Mouse (Mus musculus) midbrain, embryonic 14.5 days (tissue): Measurements from ENCODE around the gene Lonp2. TPM values are rescaled to one million over a fixed set of nuclear protein-coding genes. Genes with fewer than 3 reads are reported as not detected.

Source experiments
- ATAC-seq: fragments of 200-750 bp; cut with Nextera tagmentation; 2 replicates; pipeline ENCODE4 v1.8.0; 2017; ENCODE audit warnings: moderate number of reproducible peaks, moderate library complexity; ENCODE audit not compliant: low FRiP score, low TSS enrichment
- DNase-seq: peaks from one replicate; pipeline ENCODE4 v3.0.0-alpha.2; 2015
- H3K27ac ChIP-seq: fragments of 300-500 bp; sonication (generic); replicated peaks from 2 replicates; pipeline ENCODE4 v1.5.1; 2014; ENCODE audit warnings: mild to moderate bottlenecking, low read depth, low read length, moderate library complexity
- H3K27me3 ChIP-seq: fragments of 300-500 bp; sonication (generic); 2 replicates; pipeline ENCODE4 v1.6.1; 2014; ENCODE audit warnings: low read length, control low read depth, mixed read lengths; ENCODE audit not compliant: control insufficient read depth, insufficient read depth
- H3K36me3 ChIP-seq: fragments of 300-500 bp; sonication (generic); 2 replicates; pipeline ENCODE4 v1.6.1; 2014; ENCODE audit warnings: low read length, control low read depth; ENCODE audit not compliant: control insufficient read depth, insufficient read depth
- H3K4me1 ChIP-seq: fragments of 300-500 bp; sonication (generic); 2 replicates; pipeline ENCODE4 v1.6.1; 2014; ENCODE audit warnings: mild to moderate bottlenecking, antibody characterized with exemption, low read length, control low read depth; ENCODE audit not compliant: control insufficient read depth, insufficient read depth
- H3K4me2 ChIP-seq: fragments of 300-500 bp; sonication (generic); 2 replicates; pipeline ENCODE4 v1.6.1; 2014; ENCODE audit warnings: mild to moderate bottlenecking, low read length, moderate library complexity
- H3K4me3 ChIP-seq: fragments of 300-500 bp; sonication (generic); replicated peaks from 2 replicates; pipeline ENCODE4 v1.5.1; 2014; ENCODE audit warnings: low read depth, low read length
- H3K9ac ChIP-seq: fragments of 300-500 bp; sonication (generic); replicated peaks from 2 replicates; pipeline ENCODE4 v1.6.1; 2014; ENCODE audit warnings: mild to moderate bottlenecking, low read length, moderate library complexity
- H3K9me3 ChIP-seq: fragments of 300-500 bp; sonication (generic); 2 replicates; pipeline ENCODE4 v1.6.1; 2016; ENCODE audit warnings: low read length, control low read depth, mixed read lengths; ENCODE audit not compliant: control insufficient read depth
- WGBS: fragments of 180-500 bp; shearing (Covaris S2); extraction: QIAGEN DNeasy Blood & Tissue Kit; methylation state at CpG from one replicate; pipeline ENCODE4 v1.1.7; 2014; 5-methylcytosine and 5-hydroxymethylcytosine counted together
- polyA plus RNA-seq: library from polyadenylated mRNA; unstranded; fragments of >200 nt; fragmentation: Nextera tagmentation; extraction: Ambion mirVana; gene quantifications from 2 replicates; pipeline ENCODE4 v1.2.1, GENCODE M21; 2014

Lonp2 gene
- polyA plus RNA-seq, 1 experiment from 2014 or later, result 87.3 TPM

GRCm38 (mm10) chr8:86758651-86759050, 134.8 kb downstream of the Lonp2 start:
- no peak overlapping the region for H3K9ac ChIP-seq
- DNase-seq (no peak), ATAC-seq (no peak)
- H3K27me3 ChIP-seq, result no peaks in the 10 kb centered on the region
- H3K27ac ChIP-seq, result no peak overlapping the region
- WGBS, result 90% methylated on average over 3 of the region's 3 CpGs
- no peaks in the 10 kb centered on the region for H3K36me3 ChIP-seq
- peaks cover 4% of the 10 kb centered on the region for H3K4me1 ChIP-seq
- no peak overlapping the region for H3K4me3 ChIP-seq
- no peak overlapping the region for H3K4me2 ChIP-seq
- no peaks in the 10 kb centered on the region for H3K9me3 ChIP-seq

GRCm38 (mm10) chr8:86759090-86759491, 135.2 kb downstream of the Lonp2 start:
- 74% methylated on average over 4 of the region's 4 CpGs for WGBS
- H3K4me1 ChIP-seq, result peaks cover 4% of the 10 kb centered on the region
- H3K9ac ChIP-seq, result no peak overlapping the region
- no peaks in the 10 kb centered on the region for H3K27me3 ChIP-seq
- DNase-seq (no peak), ATAC-seq (no peak)
- H3K27ac ChIP-seq, result no peak overlapping the region
- no peaks in the 10 kb centered on the region for H3K36me3 ChIP-seq
- no peak overlapping the region for H3K4me2 ChIP-seq
- no peaks in the 10 kb centered on the region for H3K9me3 ChIP-seq
- H3K4me3 ChIP-seq, result no peak overlapping the region

- ATAC-seq, result no peak
- Histone ChIP-seq H3K27ac (no peak overlapping the region), H3K9ac (no peak overlapping the region), H3K4me3 (no peak overlapping the region), H3K4me2 (no peak overlapping the region), H3K27me3 (no peaks in the 10 kb centered on the region), H3K4me1 (peaks cover 4% of the 10 kb centered on the region), H3K36me3 (no peaks in the 10 kb centered on the region), H3K9me3 (no peaks in the 10 kb centered on the region)
- WGBS, result 54% methylated on average over 6 of the region's 6 CpGs
- no peak for DNase-seq
These were observed 136.9 kb downstream of the Lonp2 start for GRCm38 (mm10) chr8:86760746-86761145.

- WGBS, result 57% methylated on average over 5 of the region's 5 CpGs
- H3K4me2 ChIP-seq, result no peak overlapping the region
- no peaks in the 10 kb centered on the region for H3K4me1 ChIP-seq
- no peak overlapping the region for H3K27ac ChIP-seq
- H3K4me3 ChIP-seq, result no peak overlapping the region
- H3K9ac ChIP-seq, result no peak overlapping the region
- H3K27me3 ChIP-seq, result no peaks in the 10 kb centered on the region
- H3K36me3 ChIP-seq, result no peaks in the 10 kb centered on the region
- no peaks in the 10 kb centered on the region for H3K9me3 ChIP-seq
- ATAC-seq, result no peak
- DNase-seq, result no peak
These were observed 139.0 kb downstream of the Lonp2 start for GRCm38 (mm10) chr8:86762806-86763205.

GRCm38 (mm10) chr8:86765155-86765554, 141.3 kb downstream of the Lonp2 start:
- Histone ChIP-seq H3K4me2 (no peak overlapping the region), H3K4me3 (no peak overlapping the region), H3K9ac (no peak overlapping the region), H3K4me1 (no peaks in the 10 kb centered on the region), H3K36me3 (no peaks in the 10 kb centered on the region), H3K9me3 (no peaks in the 10 kb centered on the region), H3K27ac (no peak overlapping the region), H3K27me3 (no peaks in the 10 kb centered on the region)
- WGBS, result 91% methylated on average over 10 of the region's 10 CpGs
- ATAC-seq (no peak), DNase-seq (no peak)

GRCm38 (mm10) chr8:86765669-86766068, 141.8 kb downstream of the Lonp2 start:
- Histone ChIP-seq H3K4me3 (no peak overlapping the region), H3K36me3 (no peaks in the 10 kb centered on the region), H3K4me2 (no peak overlapping the region), H3K27ac (no peak overlapping the region), H3K9ac (no peak overlapping the region), H3K27me3 (no peaks in the 10 kb centered on the region), H3K4me1 (no peaks in the 10 kb centered on the region), H3K9me3 (no peaks in the 10 kb centered on the region)
- DNase-seq (no peak), ATAC-seq (no peak)
- WGBS, result 93% methylated on average over 8 of the region's 8 CpGs

GRCm38 (mm10) chr8:86766548-86767211, 142.8 kb downstream of the Lonp2 start:
- H3K4me2 ChIP-seq, result no peak overlapping the region
- H3K9ac ChIP-seq, result no peak overlapping the region
- ATAC-seq (no peak), DNase-seq (no peak)
- H3K4me1 ChIP-seq, result no peaks in the 10 kb centered on the region
- H3K27ac ChIP-seq, result no peak overlapping the region
- H3K4me3 ChIP-seq, result no peak overlapping the region
- no peaks in the 10 kb centered on the region for H3K27me3 ChIP-seq
- H3K9me3 ChIP-seq, result no peaks in the 10 kb centered on the region
- H3K36me3 ChIP-seq, result no peaks in the 10 kb centered on the region
- 87% methylated on average over 9 of the region's 9 CpGs for WGBS

- H3K9me3 ChIP-seq, result no peaks in the 10 kb centered on the region
- H3K4me1 ChIP-seq, result no peaks in the 10 kb centered on the region
- ATAC-seq (no peak), DNase-seq (no peak)
- H3K36me3 ChIP-seq, result no peaks in the 10 kb centered on the region
- no peak overlapping the region for H3K9ac ChIP-seq
- H3K4me2 ChIP-seq, result no peak overlapping the region
- no peaks in the 10 kb centered on the region for H3K27me3 ChIP-seq
- H3K27ac ChIP-seq, result no peak overlapping the region
- WGBS, result 79% methylated on average over 5 of the region's 5 CpGs
- no peak overlapping the region for H3K4me3 ChIP-seq
These were observed 144.7 kb downstream of the Lonp2 start for GRCm38 (mm10) chr8:86768499-86768898.

GRCm38 (mm10) chr8:86769945-86770715, 146.3 kb downstream of the Lonp2 start:
- Histone ChIP-seq H3K4me2 (no peak overlapping the region), H3K9me3 (no peaks in the 10 kb centered on the region), H3K36me3 (no peaks in the 10 kb centered on the region), H3K27ac (no peak overlapping the region), H3K9ac (no peak overlapping the region), H3K27me3 (no peaks in the 10 kb centered on the region), H3K4me1 (no peaks in the 10 kb centered on the region), H3K4me3 (no peak overlapping the region)
- 90% methylated on average over 1 of the region's 1 CpGs for WGBS
- ATAC-seq, result no peak
- DNase-seq, result no peak
